26 mouse cellular contexts compared by ENCODE assay signal in the genomic region with DNA sequence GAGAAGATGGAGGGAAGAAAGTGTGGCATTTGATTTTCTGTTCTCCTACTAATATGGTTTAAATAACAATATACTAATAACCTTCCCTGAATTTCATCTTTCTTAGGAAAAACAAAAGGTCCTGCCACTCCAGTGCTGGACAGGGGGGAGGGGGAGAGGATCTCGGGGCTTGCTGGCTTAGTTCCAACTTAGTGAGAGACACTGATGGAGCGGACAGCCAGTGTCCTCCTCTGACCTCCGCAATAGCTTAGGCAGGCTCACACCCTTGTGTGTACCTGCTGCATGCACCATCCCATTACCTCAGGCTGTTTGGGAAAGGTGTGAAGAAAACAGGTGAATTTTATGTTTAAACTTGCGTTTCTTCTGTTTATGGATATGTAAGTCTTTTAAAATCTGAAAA. TPM values are rescaled to one million over a fixed set of nuclear protein-coding genes. Genes with fewer than 3 reads are reported as not detected.
DNase-seq lines count a peak whose midpoint lies in the region; ATAC-seq and TF ChIP-seq lines count a peak whose summit lies in the region.
"Had no signal": no experiment of that assay in that cellular context is flagged by ENCODE, and none has a peak within 500 bp of the region (broad histone marks: within the 10 kb centered on the region; RNA-seq: fewer than 3 reads in every experiment).

No protein-coding gene starts in this region.

- no peaks in the 10 kb centered on the region for H3K27me3 ChIP-seq in kidney, postnatal 0 days (ENCODE audit: insufficient read depth, low read length)
- H3K27me3 ChIP-seq in liver, embryonic 11.5 days (replicated peaks; ENCODE audit: control insufficient read depth, insufficient read depth, low read length), result no peaks in the 10 kb centered on the region
- no peaks in the 10 kb centered on the region for H3K27me3 ChIP-seq in liver, embryonic 15.5 days
- H3K27me3 ChIP-seq in midbrain, embryonic 11.5 days (ENCODE audit: control insufficient read depth, insufficient read depth, low read length), result no peaks in the 10 kb centered on the region
- H3K27me3 ChIP-seq: embryonic facial prominence, embryonic 15.5 days; forebrain, embryonic 12.5 days; heart, embryonic 13.5 days had no signal

- no peak for ATAC-seq in kidney, postnatal 0 days (replicated peaks; ENCODE audit: low FRiP score, low read depth)
- ATAC-seq in liver, embryonic 11.5 days (replicated peaks; ENCODE audit: low FRiP score), result no peak
- peak; percentile 46 for ATAC-seq in liver, embryonic 15.5 days (ENCODE audit: insufficient read depth)
- ATAC-seq in midbrain, embryonic 11.5 days (ENCODE audit: low FRiP score), result no peak
- ATAC-seq: CD4-positive, CD25-positive, alpha-beta regulatory T cell, adult 4 months; forebrain, postnatal 0 days had no signal

- no peaks in the 10 kb centered on the region for H3K36me3 ChIP-seq in kidney, postnatal 0 days (ENCODE audit: insufficient read depth, low read length)
- peaks cover 2% of the 10 kb centered on the region; the same call in 1 of the 2 replicates for H3K36me3 ChIP-seq in liver, embryonic 11.5 days (ENCODE audit: control insufficient read depth, insufficient read depth, low read length)
- no peaks in the 10 kb centered on the region for H3K36me3 ChIP-seq in liver, embryonic 15.5 days (replicated peaks)
- 0 out of 2 replicates have a peak, but pooled peaks cover 2% of the 10 kb centered on the region for H3K36me3 ChIP-seq in midbrain, embryonic 11.5 days (ENCODE audit: control insufficient read depth, insufficient read depth, low read length)

- H3K4me2 ChIP-seq in kidney, postnatal 0 days (ENCODE audit: low read length), result no peak overlapping the region
- peak overlapping the region; percentile 3; the same call in 1 of the 2 replicates for H3K4me2 ChIP-seq in liver, embryonic 11.5 days
- H3K4me2 ChIP-seq in liver, embryonic 15.5 days, result peak overlapping the region; percentile 16; the same call in 1 of the 2 replicates
- H3K4me2 ChIP-seq in midbrain, embryonic 11.5 days, result no peak overlapping the region
- H3K4me2 ChIP-seq: embryonic facial prominence, embryonic 15.5 days; forebrain, embryonic 12.5 days; heart, embryonic 13.5 days; hindbrain, embryonic 14.5 days had no signal

- H3K4me3 ChIP-seq in kidney, postnatal 0 days (replicated peaks; ENCODE audit: low read depth, low read length), result no peak overlapping the region
- no peak overlapping the region for H3K4me3 ChIP-seq in liver, embryonic 11.5 days (ENCODE audit: low read depth, low read length)
- no peak overlapping the region for H3K4me3 ChIP-seq in liver, embryonic 15.5 days (replicated peaks)
- H3K4me3 ChIP-seq in midbrain, embryonic 11.5 days (ENCODE audit: low read depth, low read length), result no peak overlapping the region
- H3K4me3 ChIP-seq: embryonic facial prominence, embryonic 10.5 days; embryonic facial prominence, embryonic 15.5 days; forebrain, embryonic 12.5 days; heart, adult 2 months; heart, embryonic 13.5 days had no signal

- no peak for DNase-seq in kidney, postnatal 0 days (ENCODE audit: low spot score)
- no peak for DNase-seq in kidney, adult 11 months
- no peak for DNase-seq in liver, embryonic 11.5 days (ENCODE audit: low spot score)
- no peak for DNase-seq in liver
- no peak for DNase-seq in midbrain, embryonic 11.5 days (ENCODE audit: low spot score, missing footprints)
- DNase-seq in lung, postnatal 10 days, result no peak
- DNase-seq: adrenal gland, postnatal 36 days; cerebellum, adult 18-20 months; cerebellum, postnatal 25 days; forebrain, postnatal 0 days; heart, adult 2 months; heart, postnatal 10 days; lung, adult 18-20 months; midbrain, embryonic 14.5 days; right cerebral cortex, postnatal 4 days; thymus, adult 18-20 months; thymus, postnatal 25 days had no signal

- 0 out of 2 replicates have a peak, but pooled peaks cover 5% of the 10 kb centered on the region for H3K4me1 ChIP-seq in kidney, postnatal 0 days (replicated peaks; ENCODE audit: insufficient read depth, low read length)
- peaks cover 33% of the 10 kb centered on the region for H3K4me1 ChIP-seq in liver, embryonic 11.5 days (replicated peaks; ENCODE audit: control insufficient read depth, insufficient read depth, low read length)
- H3K4me1 ChIP-seq in liver, embryonic 15.5 days (replicated peaks), result peaks cover 32% of the 10 kb centered on the region
- 0 out of 2 replicates have a peak, but pooled peaks cover 2% of the 10 kb centered on the region for H3K4me1 ChIP-seq in midbrain, embryonic 11.5 days (ENCODE audit: control insufficient read depth, insufficient read depth, low read length)

- no peaks in the 10 kb centered on the region for H3K9me3 ChIP-seq in kidney, postnatal 0 days (replicated peaks; ENCODE audit: low read length)
- no peaks in the 10 kb centered on the region for H3K9me3 ChIP-seq in liver, embryonic 11.5 days (ENCODE audit: control insufficient read depth, low read length)
- no peaks in the 10 kb centered on the region for H3K9me3 ChIP-seq in liver, embryonic 15.5 days (replicated peaks)
- H3K9me3 ChIP-seq in midbrain, embryonic 11.5 days (ENCODE audit: control insufficient read depth, low read length), result no peaks in the 10 kb centered on the region
- H3K9me3 ChIP-seq: embryonic facial prominence, embryonic 10.5 days; embryonic facial prominence, embryonic 15.5 days; forebrain, embryonic 12.5 days; heart, embryonic 13.5 days had no signal

- H3K9ac ChIP-seq in kidney, postnatal 0 days (ENCODE audit: low read depth, low read length), result no peak overlapping the region
- no peak overlapping the region for H3K9ac ChIP-seq in liver, embryonic 11.5 days (ENCODE audit: low read depth, low read length)
- H3K9ac ChIP-seq in liver, embryonic 15.5 days, result no peak overlapping the region
- no peak overlapping the region for H3K9ac ChIP-seq in midbrain, embryonic 11.5 days (ENCODE audit: low read length)
- H3K9ac ChIP-seq: embryonic facial prominence, embryonic 15.5 days; forebrain, embryonic 12.5 days; forebrain, postnatal 0 days; heart, embryonic 13.5 days; hindbrain, embryonic 14.5 days had no signal

- TF ChIP-seq CTCF in kidney, postnatal 0 days (IDR thresholded peaks at IDR 0.05; ENCODE audit: low read depth), result no peak

- 0 out of 2 replicates have a peak overlapping the region, but pooled peaks have one; percentile 13 for H3K27ac ChIP-seq in kidney, postnatal 0 days
- peak overlapping the region; percentile 39; the same call in 1 of the 2 replicates for H3K27ac ChIP-seq in liver, embryonic 11.5 days (ENCODE audit: low read depth, low read length)
- H3K27ac ChIP-seq in liver, embryonic 15.5 days (replicated peaks), result peak overlapping the region; percentile 56
- H3K27ac ChIP-seq in midbrain, embryonic 11.5 days (ENCODE audit: low read depth, low read length), result no peak overlapping the region
- H3K27ac ChIP-seq: embryonic facial prominence, embryonic 10.5 days; embryonic facial prominence, embryonic 15.5 days; forebrain, embryonic 12.5 days; heart, adult 2 months; heart, embryonic 13.5 days; hindbrain, embryonic 14.5 days; macrophage; stomach, postnatal 0 days had no signal

- WGBS in kidney, postnatal 0 days, result 54% methylated on average over 4 of the region's 4 CpGs
- 67% methylated on average over 4 of the region's 4 CpGs for WGBS in liver, embryonic 11.5 days
- 46% methylated on average over 4 of the region's 4 CpGs for WGBS in liver, embryonic 15.5 days (ENCODE audit: insufficient replicate concordance)
- 71% methylated on average over 4 of the region's 4 CpGs for WGBS in midbrain, embryonic 11.5 days

RNA-seq across cellular contexts. Expression of gene Dapk1, which starts 7.5 kb away (rescaled TPM):
- 21.4 and 22.1 TPM in 2 replicates for polyA plus RNA-seq in kidney, postnatal 0 days (2015; fragmentation: Nextera tagmentation; extraction: Ambion mirVana)
- polyA plus RNA-seq in liver, embryonic 11.5 days (2014; fragmentation: Nextera tagmentation; extraction: Ambion mirVana), result 16.4 TPM in 2 replicates
- 6.8 and 8.4 TPM in 2 replicates for polyA plus RNA-seq in liver, embryonic 15.5 days (2015; fragmentation: Nextera tagmentation; extraction: Ambion mirVana)
- 15.2 and 17.2 TPM in 2 replicates for polyA plus RNA-seq in midbrain, embryonic 11.5 days (2014; fragmentation: Nextera tagmentation; extraction: Ambion mirVana)

Comparison
In these comparisons a context has a peak if more than half of its experiments do, and no peak if none do; other contexts are left out.
1. H3K4me2 ChIP-seq: peak in liver, embryonic 11.5 days (single experiment) and liver, embryonic 15.5 days (single experiment); none in kidney, postnatal 0 days (single experiment) and midbrain, embryonic 11.5 days (single experiment).